Mouse (Mus musculus): ENCODE results near the gene Rnf212b.
"Not testable (repeated sequence)": the region's sequence is repeated elsewhere in the genome, so short reads cannot be mapped to it uniquely, and the experiment has no call there.

Gene Rnf212b

DNA sequence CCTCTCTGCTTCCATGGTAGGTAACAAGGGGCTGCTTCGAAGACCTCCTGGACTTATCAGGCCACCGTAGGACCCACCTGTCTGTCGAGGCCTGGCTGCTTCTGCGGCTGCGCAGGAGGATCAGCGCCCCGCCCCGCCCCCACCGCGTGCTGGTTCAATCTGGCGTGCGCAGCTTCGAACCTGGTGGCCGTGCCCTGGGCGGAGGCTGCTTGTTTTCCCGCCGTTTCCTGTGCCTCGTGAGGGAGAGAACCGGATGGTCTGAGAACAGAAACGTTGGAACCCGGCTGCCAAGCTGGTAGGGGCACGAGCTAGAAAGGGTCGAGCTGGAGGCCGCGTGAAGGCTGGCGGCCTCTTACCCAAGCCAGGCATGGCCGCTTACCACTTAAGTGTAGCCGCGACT is at the start of gene Rnf212b:
TSS of gene Rnf212b (plus strand) at position 151 of the 400 bp plus-strand sequence.
- no peak for DNase-seq (ENCODE audit: low spot score in 2 of 2)

DNA sequence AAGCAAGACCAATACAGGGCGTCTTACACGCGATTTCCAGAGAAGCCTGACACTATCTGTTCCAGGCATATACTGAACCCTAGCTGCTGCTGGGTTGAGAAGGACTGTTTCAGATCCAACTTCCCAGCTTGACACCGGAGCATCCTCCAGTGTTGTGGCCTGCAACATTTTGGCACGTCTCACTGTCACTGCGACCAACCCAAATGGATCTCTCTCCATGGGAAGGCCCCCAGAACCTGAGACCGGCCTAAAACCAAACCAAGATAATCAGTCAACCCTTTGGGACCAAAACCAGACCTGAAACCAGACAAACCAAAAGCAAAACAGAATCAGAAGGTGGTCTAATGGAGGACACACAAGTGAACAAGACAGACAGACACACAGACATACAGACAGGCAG is 47.0 kb upstream of the Rnf212b start:
- not testable (repeated sequence) for DNase-seq (ENCODE audit: low spot score in 2 of 2)

DNA sequence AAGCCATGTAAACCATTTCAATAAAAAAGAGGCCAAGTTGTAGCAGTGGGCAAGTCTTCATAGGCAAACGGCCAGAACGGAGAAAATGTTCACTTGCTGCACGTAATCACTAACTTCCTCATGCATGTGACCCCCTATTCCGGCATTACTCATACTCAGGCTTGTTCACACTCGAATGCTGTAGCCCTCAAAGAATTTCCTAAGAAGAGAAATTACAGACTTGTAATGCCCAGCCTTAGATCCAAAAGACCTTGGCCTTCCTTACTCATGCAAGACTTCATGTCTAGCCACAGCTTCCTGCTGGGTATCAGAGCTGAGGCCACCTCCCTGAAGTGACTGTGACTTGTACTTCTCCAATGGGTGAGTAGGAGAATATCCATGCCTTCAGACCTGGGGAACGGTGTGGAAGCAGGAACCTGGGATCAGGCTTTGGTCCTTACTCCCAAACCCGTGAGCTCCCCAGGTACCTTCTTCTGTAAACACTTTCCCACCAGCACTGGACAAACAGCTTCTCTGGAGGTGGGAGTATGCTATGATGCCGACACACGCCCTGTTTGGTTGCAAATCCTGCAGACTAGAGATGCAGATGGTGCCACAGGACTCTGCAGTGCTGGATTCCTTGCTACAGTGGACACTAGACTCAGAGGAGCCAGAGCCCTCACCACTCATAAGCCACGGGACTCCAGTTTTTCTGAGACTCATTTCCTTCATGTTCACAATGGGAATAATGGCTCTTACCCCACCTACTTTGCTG is 45.5 kb upstream of the Rnf212b start:
- no peak for DNase-seq (ENCODE audit: low spot score in 2 of 2)

DNA sequence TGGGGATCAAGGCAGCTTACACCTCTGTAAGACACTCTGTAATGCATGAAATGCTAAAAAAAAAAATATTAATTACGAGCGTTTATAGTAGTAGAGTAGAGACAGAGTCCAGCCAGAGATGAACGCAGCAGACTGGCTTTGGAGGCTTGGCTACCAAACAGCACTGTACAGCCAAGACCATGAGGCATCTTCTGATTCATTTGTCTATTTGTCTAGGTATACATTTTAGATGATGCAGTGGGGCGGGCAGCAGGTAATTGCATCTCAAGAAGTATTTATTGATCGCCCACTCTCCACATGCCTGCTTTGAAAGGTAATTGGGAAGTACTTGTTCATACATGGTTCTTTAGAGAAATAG is 44.9 kb upstream of the Rnf212b start:
- DNase-seq (ENCODE audit: low spot score in 2 of 2): no peak

DNA sequence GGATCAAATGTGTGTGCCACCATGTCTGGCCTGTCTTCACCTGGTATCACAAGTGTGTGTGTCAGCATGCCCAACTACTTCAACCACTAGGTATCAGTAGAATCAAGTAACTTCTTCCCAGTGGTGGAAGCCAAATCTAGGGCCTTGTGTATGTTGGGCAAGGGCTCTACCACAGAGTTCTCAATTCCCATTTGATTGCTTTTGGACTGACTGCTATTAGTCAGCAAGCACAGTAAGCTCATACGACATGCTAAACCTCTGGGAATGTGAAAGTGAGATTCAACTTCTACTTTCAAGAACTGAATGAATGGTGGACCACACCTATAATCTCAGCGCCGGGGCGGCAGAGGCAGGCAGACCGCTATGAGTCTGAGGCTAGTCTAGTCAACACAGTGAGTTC is 43.6 kb upstream of the Rnf212b start:
- DNase-seq (ENCODE audit: low spot score in 2 of 2): no peak

DNA sequence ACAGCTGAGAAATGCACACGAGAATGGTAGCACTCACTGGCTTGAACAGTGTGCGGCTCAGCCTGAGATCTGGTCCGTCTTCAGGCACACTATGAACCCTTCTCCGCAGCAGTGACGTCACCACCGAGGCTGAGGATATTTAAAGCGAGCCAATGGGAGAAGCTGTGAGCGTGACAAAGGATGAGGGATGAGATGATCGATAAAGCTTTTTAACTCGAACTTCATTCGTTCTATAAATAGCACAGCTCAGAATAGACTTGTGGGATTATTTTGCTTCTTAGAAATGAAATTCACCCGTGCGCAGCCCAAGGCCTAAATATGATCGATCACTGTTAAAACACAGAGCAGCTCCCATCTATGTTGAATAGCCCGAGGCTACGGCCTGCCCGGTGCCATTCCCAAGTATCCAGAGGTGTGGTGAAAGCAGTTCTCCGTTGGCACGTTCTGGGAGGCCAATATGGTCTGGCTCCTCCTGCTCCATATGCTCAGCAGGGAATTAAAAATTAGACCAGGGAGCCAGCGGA is 41.5 kb upstream of the Rnf212b start:
- no peak for DNase-seq (ENCODE audit: low spot score in 2 of 2)

DNA sequence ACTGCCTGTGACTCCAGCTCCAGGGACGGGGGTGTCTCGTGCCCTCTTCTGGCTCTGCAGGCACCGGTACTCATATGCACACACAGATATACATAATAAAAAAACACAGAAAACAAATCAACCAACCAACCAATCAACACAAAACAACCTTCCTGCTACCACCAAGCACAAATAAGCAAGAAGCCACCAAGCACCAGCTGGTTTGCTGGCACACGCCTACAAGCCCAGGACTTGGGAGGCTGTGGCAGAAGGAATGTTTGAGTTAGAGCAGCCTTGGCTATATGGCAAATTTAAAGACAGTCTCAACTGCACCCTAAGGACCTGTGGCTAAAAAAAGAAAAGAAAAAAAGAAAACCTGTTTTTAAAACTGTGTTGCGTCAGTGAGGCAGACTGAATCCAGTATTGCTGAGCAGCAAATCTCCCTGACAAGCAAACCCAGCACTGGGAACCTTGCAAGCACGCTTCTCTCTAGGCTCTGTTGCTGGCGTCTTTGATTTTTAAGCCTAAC is 38.4 kb upstream of the Rnf212b start:
- DNase-seq (ENCODE audit: low spot score in 2 of 2): no peak

DNA sequence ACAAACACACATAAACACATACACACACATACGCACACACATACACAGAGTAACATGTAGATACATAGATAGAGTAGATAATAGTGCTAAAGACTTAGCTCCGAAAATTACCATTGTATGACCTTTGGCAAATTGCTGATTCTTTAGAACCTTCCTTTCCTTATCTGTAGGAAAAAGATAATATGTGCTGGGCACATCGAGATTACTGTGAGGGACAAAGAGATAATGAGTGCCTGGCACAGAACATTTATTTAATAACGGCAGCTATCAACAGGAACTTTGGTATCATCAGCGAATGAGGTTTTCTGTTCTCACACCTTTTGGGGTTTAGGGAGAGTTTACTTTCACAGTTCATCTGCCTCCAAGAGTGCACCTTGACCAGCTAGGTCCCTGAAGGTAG is 37.2 kb upstream of the Rnf212b start:
- no peak for DNase-seq (ENCODE audit: low spot score in 2 of 2)

DNA sequence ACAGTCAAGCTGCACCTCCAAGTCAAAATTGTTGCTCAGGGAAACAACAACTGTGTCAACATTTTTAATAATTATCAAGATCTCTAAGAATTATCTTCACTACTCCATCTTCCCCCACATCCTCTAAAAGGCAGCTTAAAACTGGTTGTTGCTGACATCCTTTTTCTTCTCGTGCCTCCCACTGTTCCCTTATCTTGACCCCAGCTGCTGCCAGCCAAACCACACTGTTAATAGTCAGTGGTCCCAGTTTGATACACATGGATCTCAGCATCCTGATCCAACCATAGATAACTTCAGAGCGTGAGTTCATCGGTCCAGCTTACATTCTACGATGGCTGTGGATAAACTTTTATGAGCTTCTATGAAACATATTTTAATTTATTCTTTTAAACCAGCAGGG is 36.0 kb upstream of the Rnf212b start:
- no peak for DNase-seq (ENCODE audit: low spot score in 2 of 2)

DNA sequence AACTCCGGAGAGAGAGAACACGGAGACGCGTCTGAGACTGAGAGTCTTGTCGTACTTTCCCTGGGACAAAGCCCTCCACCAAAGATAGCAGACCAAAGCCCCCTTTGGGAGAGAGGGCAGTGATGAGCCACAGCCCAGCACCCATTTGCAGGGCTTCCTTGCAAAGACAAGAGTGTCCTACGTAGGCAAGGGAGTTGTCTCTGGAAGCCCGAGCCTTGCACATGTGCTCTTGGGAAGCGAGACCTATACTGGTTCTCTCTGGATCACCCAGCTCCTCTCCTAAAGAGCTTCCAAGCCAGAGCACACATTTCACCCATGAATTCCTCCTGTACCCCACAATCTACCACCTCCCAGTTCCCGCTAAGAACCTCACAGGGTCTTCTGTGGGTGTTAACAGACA is 33.9 kb upstream of the Rnf212b start:
- DNase-seq (ENCODE audit: low spot score in 2 of 2): no peak

DNA sequence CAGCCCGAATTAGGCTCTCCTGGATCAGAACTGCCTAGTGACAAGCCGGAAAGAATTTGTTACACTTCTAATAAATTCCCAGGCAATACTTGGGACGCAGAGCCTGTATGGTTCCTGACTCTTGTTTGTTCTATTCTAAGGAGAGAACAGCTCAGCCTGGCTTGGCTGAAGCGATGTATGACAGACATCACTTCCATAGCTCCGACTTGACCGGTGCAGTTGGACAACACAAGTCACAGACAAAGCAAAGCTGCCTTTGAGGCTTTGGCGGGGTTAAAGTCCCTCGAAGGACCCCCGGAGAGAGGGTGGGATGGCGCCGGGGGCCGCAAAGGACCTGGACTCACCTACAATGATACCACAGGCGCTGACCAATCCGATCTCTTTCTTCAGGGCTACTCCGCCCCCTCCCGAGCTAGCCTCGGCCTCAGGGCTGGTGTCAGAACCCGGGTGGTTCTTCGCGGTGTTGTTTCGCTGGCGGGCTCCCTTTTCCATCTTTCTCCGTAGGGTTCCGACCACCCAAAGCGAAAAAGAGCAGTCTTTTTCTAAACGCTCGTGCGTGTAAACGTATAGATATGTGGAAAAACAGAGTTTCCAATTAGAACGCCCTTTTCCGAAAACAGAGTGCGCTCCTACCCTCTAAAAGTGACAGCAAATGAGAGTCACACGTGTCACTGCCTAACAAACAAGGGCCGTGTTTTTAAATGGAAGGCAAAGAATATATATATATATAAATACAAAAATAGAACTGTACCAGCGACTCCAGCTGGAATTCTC is 32.9 kb upstream of the Rnf212b start:
- peak; percentile 46 to 53 for DNase-seq (ENCODE audit: low spot score in 2 of 2)

DNA sequence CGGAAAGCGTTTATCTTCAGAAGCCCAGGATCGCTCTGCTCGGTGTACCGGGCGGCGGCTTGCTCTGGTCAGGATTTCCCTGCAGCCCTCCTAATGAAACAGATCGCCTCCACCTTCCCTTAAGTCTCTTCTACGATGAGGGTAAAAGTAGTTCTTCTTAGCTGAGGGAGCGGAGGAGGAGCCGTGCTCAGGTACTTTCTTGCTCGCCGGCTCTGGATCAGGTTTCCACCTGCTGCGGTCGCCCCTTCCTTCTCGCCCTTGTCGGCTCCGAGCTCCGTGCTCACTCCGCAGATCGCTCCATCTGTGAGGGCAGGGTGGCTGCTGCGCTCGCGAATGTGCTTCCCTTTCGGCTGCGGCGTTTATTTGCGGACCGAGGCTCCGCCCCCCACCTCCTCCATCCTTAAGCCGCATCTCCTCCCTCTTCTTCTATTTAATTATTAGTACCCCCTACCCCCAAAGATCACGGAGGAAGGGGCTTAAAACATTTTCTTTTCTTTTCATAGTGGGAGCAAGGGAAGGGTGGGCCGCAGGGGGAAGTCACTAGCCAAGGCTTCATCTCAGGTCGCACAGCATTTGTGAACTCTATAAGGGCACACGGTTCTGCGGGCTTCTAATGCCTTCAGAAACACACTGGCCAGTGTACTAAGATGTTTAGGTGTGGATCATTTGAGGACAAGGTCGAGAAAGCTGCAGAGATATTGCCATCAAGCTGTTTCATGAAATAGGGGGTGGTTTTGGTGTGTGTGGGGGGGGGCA is 32.2 kb upstream of the Rnf212b start, which contains the start of gene Slc7a8:
TSS of gene Slc7a8 (minus strand) at position 337 of the 756 bp plus-strand sequence.
- peak; percentile 22 to 45 for DNase-seq (ENCODE audit: low spot score in 2 of 2)

DNA sequence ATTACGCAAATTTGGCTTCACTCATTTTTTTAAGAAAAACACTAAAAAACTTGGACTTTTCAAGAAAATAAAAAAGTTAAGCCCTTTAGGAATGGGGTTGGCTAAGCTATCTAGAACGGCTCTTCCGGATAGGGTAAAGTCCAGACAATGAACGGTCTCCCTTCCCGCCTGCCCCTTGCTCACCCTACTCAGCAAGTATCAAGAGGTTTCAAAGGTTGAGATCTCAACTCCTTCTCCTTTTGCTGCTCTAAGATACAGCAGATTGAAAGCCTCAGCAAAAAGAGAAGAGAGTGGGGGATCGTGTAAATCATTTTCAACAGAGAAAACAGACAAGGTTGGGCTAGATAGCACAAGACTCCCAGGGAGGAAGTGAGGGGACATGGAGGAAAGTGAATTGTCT is 31.0 kb upstream of the Rnf212b start:
- no peak for DNase-seq (ENCODE audit: low spot score in 2 of 2)

DNA sequence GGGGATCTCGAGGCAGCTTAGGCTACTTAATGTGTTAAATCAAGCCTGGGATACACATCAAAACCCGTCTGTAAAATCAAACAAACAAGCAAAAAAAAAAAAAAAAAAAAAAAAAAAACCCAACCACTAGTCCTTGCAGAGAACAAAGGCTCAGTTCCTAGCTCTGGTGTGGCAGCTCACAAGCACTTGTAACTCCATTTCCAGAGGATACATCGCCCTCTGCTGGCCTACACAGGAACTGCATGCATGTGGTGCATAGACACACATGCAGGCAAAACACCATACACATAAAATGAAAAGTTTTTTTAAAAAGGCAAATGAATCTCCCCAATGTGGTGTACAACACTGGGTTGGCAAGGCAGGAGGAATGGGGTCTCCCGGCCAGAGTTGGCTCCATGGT is 28.0 kb upstream of the Rnf212b start:
- DNase-seq (ENCODE audit: low spot score in 2 of 2): peak in 1 of 2 experiments; percentile 23

DNA sequence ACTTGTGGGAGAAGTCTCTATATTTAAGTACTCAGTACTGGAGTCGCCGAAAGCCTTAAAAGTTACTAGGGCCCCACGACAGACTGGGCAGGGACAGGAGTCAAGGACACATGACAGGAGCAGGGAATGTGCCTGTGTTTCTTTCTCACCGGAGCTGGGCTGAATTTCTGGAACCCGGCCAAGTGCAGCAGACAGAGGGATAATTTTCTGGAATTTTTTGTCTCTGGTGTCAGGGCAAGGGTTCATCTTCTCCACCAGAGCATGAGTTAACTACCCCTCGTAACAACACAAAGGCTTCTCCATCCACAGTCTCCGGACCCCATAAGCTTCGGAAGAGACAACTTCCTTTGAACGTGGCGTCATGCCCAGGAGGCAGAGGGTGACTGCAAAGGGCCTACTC is 27.5 kb upstream of the Rnf212b start:
- peak in 1 of 2 experiments; percentile 11 for DNase-seq (ENCODE audit: low spot score in 2 of 2)

DNA sequence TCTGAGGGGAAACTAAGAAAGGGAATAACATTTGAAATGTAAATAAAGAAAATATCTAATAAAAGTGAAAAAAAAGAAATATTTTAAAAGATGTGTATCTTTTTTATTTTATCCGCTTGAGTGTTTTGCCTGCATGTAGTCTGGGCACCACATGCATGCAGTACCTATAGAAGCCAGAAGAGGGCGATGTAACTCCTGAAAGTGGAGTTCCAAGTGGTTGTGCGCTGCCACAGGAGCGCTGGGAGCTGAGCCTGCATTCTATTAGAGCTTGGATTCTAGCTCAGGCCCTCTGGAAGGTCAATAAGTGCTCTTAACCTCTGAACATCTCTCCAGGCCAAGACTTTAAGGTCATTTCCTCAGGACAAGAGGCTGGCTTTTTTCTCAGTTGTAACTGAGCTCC is 26.7 kb upstream of the Rnf212b start:
- DNase-seq (ENCODE audit: low spot score in 2 of 2): no peak

DNA sequence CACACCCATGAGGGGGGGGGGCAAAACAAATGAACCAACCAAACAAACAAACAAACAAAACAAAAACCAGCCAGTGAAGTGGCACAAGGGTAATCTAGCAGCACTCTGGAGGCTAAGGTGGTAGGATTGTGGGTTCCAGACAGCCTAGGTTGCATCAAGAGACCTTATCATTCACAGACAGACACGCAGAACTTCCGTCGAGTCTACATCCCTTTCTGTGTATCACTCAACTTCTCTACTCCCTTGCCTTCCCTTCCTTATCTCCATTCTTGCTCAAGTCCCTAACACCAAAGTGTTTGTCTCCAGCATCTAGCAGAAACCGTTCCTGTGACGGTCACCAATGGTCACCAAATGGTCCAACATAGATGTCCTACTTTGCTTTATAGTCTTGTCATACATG is 25.7 kb upstream of the Rnf212b start:
- no peak for DNase-seq (ENCODE audit: low spot score in 2 of 2)

DNA sequence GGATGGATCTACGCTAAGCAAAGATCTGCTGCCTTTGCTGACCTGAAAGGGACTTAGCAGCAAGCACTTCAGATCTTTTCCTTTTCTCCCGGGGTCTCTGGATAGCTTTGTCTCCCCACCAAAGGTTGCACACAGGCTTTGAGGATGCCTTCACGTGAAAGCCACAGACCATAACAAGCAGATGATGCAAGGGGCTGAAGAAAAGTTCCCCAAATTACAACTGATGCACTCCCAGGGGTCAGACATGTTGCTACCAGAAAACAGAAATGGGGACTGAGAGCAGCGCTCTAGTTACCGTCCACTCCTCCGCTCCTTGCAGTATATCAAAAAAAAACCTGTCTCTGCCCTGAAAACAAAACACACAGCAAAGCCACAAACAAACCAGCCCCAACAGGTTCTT is 21.8 kb upstream of the Rnf212b start:
- DNase-seq (ENCODE audit: low spot score in 2 of 2): no peak

DNA sequence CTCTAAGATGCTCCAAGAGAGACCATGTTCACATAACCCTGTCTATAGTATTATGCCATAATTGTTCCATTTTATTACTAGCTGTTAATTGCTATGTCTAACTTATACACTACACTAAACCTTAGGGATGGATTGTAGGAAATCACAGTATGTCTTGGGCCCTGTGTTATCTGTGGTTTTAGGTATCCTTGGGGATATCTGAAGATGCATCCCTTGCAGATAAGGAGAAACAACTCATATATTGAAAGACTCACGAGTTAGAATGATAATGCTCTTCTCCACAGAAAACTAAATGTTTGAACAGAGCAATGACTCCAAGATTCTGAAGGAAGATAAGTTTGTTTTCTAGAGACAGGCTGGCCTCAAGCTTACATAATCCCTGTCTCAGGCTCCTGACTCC is 20.6 kb upstream of the Rnf212b start:
- no peak for DNase-seq (ENCODE audit: low spot score in 2 of 2)

DNA sequence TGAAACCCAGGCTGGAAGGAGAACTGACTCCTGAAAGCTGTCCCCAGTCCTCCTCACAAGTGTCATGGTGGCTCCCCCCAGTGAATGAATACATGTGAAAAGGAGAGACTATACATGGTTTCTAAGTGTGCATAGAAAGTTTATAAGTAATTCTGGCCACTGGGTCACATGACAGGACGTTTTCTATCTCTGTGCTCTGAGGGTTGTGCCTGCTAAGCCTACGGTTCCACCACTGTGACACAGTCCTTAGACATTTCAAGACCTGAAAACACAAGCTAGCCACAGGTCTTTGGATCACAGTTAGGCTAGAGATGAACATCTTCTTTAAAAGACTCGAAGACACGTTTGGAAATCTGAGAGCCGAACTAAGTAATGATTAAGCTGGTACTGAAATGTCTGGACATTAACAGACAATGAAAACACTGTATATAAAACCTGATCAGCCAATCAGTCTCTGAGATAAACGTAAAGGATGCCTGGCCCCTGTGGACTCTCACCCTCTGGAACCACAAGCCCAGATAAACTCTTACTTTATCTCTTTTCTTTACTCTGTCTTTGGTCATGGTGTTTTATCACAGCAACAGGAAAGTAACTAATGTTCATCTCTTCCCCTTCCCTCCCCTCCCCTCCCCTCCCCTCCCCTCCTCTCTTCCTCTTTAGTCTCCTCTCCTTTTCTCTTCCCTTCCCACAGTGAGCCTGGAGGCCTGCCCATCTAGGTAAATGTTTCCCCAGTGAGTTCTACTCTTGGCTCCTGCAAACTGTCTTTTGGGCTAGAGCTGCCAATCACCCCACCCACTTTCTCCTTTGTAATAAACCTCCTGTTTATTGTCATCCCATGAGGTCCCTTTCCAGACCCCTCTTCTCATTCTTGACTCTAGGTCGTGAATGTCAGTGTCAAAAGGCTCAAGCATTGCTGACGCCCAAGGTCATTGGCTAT is 19.8 kb upstream of the Rnf212b start:
- no peak for DNase-seq (ENCODE audit: low spot score in 2 of 2)

DNA sequence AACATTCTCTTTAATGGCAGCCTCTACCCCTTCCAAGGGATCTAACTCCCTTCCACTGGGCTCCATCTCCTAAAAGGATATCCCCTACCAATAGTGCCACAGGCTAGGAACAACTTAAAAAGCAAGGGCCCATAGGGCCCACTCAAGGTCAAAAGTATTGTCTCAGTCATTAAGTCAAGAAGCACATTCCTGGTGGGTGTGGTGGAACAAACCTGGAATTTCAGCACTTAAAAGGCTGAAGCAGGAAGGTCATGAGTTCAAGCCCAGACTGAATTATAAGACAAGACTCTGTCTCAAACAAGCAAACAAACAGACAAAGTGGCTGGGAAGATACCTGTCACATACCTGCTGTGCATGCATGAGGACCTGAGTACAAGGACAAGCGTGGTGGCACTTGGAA is 18.0 kb upstream of the Rnf212b start:
- no peak for DNase-seq (ENCODE audit: low spot score in 2 of 2)

Data from heart, adult 9 months (tissue).